25 mouse cellular contexts compared by ENCODE assay signal in the genomic region with DNA sequence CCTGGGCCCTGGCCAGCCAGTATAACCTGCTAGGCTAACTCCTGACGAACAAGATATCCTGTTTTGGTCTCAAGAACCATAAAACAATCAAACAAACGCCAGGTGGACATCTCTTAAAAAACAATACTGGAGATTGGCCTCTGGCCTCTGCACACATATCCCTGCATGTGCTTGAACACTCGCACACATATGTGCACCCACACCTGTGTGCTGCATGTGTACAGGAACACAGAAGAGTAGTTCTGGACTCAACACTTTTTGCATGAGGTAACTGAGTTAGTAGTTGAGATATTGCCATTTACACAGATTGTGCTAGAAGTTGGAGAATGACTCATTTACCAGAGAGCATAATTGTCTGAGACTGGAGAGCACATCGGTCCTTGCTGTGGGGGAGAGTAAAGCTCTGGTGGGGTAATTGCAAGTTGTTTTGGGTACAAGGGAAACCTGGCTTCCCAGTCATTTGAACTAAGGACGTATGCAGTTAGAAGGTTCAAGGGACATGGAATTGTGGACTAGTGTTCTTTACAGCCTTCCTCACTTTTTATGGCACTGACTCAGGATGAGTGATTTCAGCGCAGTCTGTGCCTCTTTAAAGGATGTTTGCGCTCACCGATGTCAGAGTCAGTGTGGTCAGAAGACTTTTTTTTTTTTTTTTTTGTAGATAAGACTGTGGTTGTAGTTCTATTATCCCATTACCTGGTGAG.
DNase-seq lines count a peak whose midpoint lies in the region; ATAC-seq and TF ChIP-seq lines count a peak whose summit lies in the region.
"Had no signal": no experiment of that assay in that cellular context is flagged by ENCODE, and none has a peak within 500 bp of the region (broad histone marks: within the 10 kb centered on the region; RNA-seq: fewer than 3 reads in every experiment).

No protein-coding gene starts in this region.

- H3K27ac ChIP-seq in intestine, embryonic 16.5 days (ENCODE audit: low read length): peak overlapping the region; percentile 72
- no peak overlapping the region for H3K27ac ChIP-seq in cerebellum, adult 2 months (ENCODE audit: insufficient read depth, low read length)
- no peak overlapping the region for H3K27ac ChIP-seq in forebrain, embryonic 13.5 days
- H3K27ac ChIP-seq: forebrain, embryonic 15.5 days; heart, embryonic 15.5 days; limb, embryonic 13.5 days; liver, embryonic 12.5 days; neural tube, embryonic 15.5 days had no signal

- H3K9ac ChIP-seq in intestine, embryonic 16.5 days (ENCODE audit: low read depth, low read length): no peak overlapping the region
- no peak overlapping the region for H3K9ac ChIP-seq in forebrain, embryonic 13.5 days
- H3K9ac ChIP-seq: forebrain, embryonic 15.5 days; heart, embryonic 15.5 days; limb, embryonic 13.5 days; liver, embryonic 12.5 days; neural tube, embryonic 15.5 days had no signal

- H3K36me3 ChIP-seq in intestine, embryonic 16.5 days (ENCODE audit: control insufficient read depth, insufficient read depth, low read length): no peaks in the 10 kb centered on the region
- no peaks in the 10 kb centered on the region for H3K36me3 ChIP-seq in forebrain, embryonic 13.5 days (ENCODE audit: poor library complexity, severe bottlenecking)
- H3K36me3 ChIP-seq: forebrain, embryonic 15.5 days; limb, embryonic 13.5 days; liver, embryonic 12.5 days; neural tube, embryonic 15.5 days had no signal

- H3K4me2 ChIP-seq in intestine, embryonic 16.5 days (ENCODE audit: low read depth, low read length): no peak overlapping the region
- no peak overlapping the region for H3K4me2 ChIP-seq in forebrain, embryonic 13.5 days
- H3K4me2 ChIP-seq: forebrain, embryonic 15.5 days; heart, embryonic 15.5 days; limb, embryonic 13.5 days; liver, embryonic 12.5 days; midbrain, embryonic 11.5 days; neural tube, embryonic 15.5 days had no signal

- 0 out of 2 replicates have a peak, but pooled peaks cover 2% of the 10 kb centered on the region for H3K4me1 ChIP-seq in intestine, embryonic 16.5 days (ENCODE audit: control insufficient read depth, insufficient read depth, low read length)
- no peaks in the 10 kb centered on the region for H3K4me1 ChIP-seq in cerebellum, adult 2 months (ENCODE audit: control insufficient read depth, insufficient read depth, low read length)
- no peaks in the 10 kb centered on the region for H3K4me1 ChIP-seq in forebrain, embryonic 13.5 days
- H3K4me1 ChIP-seq: forebrain, embryonic 15.5 days; neural tube, embryonic 15.5 days had no signal

- no peak for TF ChIP-seq CTCF in cerebellum, adult 2 months (IDR thresholded peaks at IDR 0.05; ENCODE audit: borderline replicate concordance, insufficient read depth, low read depth, low read length)

- no peaks in the 10 kb centered on the region for H3K9me3 ChIP-seq in intestine, embryonic 16.5 days (ENCODE audit: control insufficient read depth, low read length)
- no peaks in the 10 kb centered on the region for H3K9me3 ChIP-seq in forebrain, embryonic 13.5 days (replicated peaks)
- H3K9me3 ChIP-seq: forebrain, embryonic 15.5 days; heart, embryonic 15.5 days; limb, embryonic 13.5 days; liver, embryonic 12.5 days; neural tube, embryonic 15.5 days had no signal

- no peak overlapping the region for H3K4me3 ChIP-seq in intestine, embryonic 16.5 days (ENCODE audit: low read length)
- no peak overlapping the region for H3K4me3 ChIP-seq in cerebellum, adult 2 months (replicated peaks; ENCODE audit: insufficient read depth, low read depth, low read length)
- H3K4me3 ChIP-seq in forebrain, embryonic 13.5 days: no peak overlapping the region
- H3K4me3 ChIP-seq: forebrain, embryonic 15.5 days; heart, embryonic 15.5 days; limb, embryonic 13.5 days; liver, embryonic 12.5 days; neural tube, embryonic 15.5 days had no signal

- peak; percentile 16 for DNase-seq in 3134 (ENCODE audit: extremely low read depth, insufficient read length, low spot score)
- peak; percentile 55 for DNase-seq in 3T3-L1 (ENCODE audit: low read depth, low spot score)
- peak; percentile 65 for DNase-seq in brain, adult 2 months (ENCODE audit: low read depth, low spot score)
- DNase-seq in cerebellum, adult 2 months: no peak
- DNase-seq in B cell, adult 2 months: no peak
- DNase-seq in cerebellum, adult 11 months: no peak
- DNase-seq: adrenal gland, postnatal 25 days; cerebellum, adult 11-12 months; cerebellum, postnatal 25 days; gastrocnemius, postnatal 36 days; kidney, adult 18-20 months; kidney, postnatal 4 days; layer of hippocampus, postnatal 36 days; lung, adult 2 months; lung, postnatal 14 days; thymus, postnatal 14 days had no signal

- WGBS in intestine, embryonic 16.5 days: 45% methylated on average over 8 of the region's 8 CpGs
- WGBS in cerebellum, adult 2 months: 82% methylated on average over 8 of the region's 8 CpGs
- WGBS in forebrain, embryonic 13.5 days: 84% methylated on average over 8 of the region's 8 CpGs

- peak; percentile 83 for ATAC-seq in intestine, embryonic 16.5 days
- ATAC-seq in forebrain, embryonic 13.5 days: no peak
- ATAC-seq: forebrain, embryonic 15.5 days; hindbrain, embryonic 16.5 days; liver, embryonic 12.5 days had no signal

- no peaks in the 10 kb centered on the region for H3K27me3 ChIP-seq in intestine, embryonic 16.5 days (replicated peaks; ENCODE audit: control insufficient read depth, insufficient read depth, low read length)
- no peaks in the 10 kb centered on the region for H3K27me3 ChIP-seq in cerebellum, adult 2 months (ENCODE audit: control insufficient read depth, insufficient read depth, low read length)
- H3K27me3 ChIP-seq in forebrain, embryonic 13.5 days: no peaks in the 10 kb centered on the region
- H3K27me3 ChIP-seq: forebrain, embryonic 15.5 days; heart, embryonic 15.5 days; liver, embryonic 12.5 days; neural tube, embryonic 15.5 days had no signal

- TF ChIP-seq POLR2A in cerebellum, adult 2 months (IDR thresholded peaks at IDR 0.05; ENCODE audit: borderline replicate concordance, insufficient read depth, low read length): no peak

Comparison
In these comparisons a context has a peak if more than half of its experiments do, and no peak if none do; other contexts are left out.
1. DNase-seq: peak in 3134 (single experiment), 3T3-L1 (single experiment) and brain, adult 2 months (single experiment); none in cerebellum, adult 2 months (0 of 2), B cell, adult 2 months (0 of 2) and cerebellum, adult 11 months (single experiment).